19 mouse cellular contexts compared by ENCODE assay signal in genomic region chr11:55128411-55128810, GRCm38 (mm10). TPM values are rescaled to one million over a fixed set of nuclear protein-coding genes. Genes with fewer than 3 reads are reported as not detected.
"Had no signal": no experiment of that assay in that cellular context is flagged by ENCODE, and none has a peak within 500 bp of the region (broad histone marks: within the 10 kb centered on the region; RNA-seq: fewer than 3 reads in every experiment).

No protein-coding gene starts in this region.

- H3K9ac ChIP-seq: neural tube, embryonic 12.5 days; neural tube, embryonic 13.5 days; neural tube, embryonic 15.5 days; stomach, embryonic 15.5 days had no signal

- H3K27ac ChIP-seq: neural tube, embryonic 12.5 days; neural tube, embryonic 13.5 days; neural tube, embryonic 15.5 days; stomach, embryonic 15.5 days had no signal

- H3K36me3 ChIP-seq: neural tube, embryonic 12.5 days; neural tube, embryonic 13.5 days; neural tube, embryonic 15.5 days; stomach, embryonic 15.5 days had no signal

- H3K4me3 ChIP-seq: neural tube, embryonic 12.5 days; neural tube, embryonic 13.5 days; neural tube, embryonic 15.5 days; stomach, embryonic 15.5 days had no signal

- DNase-seq: retina, postnatal 1 day; right cerebral cortex, postnatal 14 days; right cerebral cortex, postnatal 25 days; right cerebral cortex, postnatal 4 days; spleen, adult 18-20 months; thymus, adult 18-20 months; thymus, adult 2 months; thymus, postnatal 14 days; thymus, postnatal 25 days; thymus, postnatal 36 days; thymus, postnatal 4 days had no signal

- H3K4me1 ChIP-seq: neural tube, embryonic 12.5 days; neural tube, embryonic 13.5 days; neural tube, embryonic 15.5 days; stomach, embryonic 15.5 days had no signal

- H3K9me3 ChIP-seq: neural tube, embryonic 12.5 days; neural tube, embryonic 13.5 days; neural tube, embryonic 15.5 days; stomach, embryonic 15.5 days had no signal

- H3K4me2 ChIP-seq: neural tube, embryonic 12.5 days; neural tube, embryonic 13.5 days; neural tube, embryonic 15.5 days; stomach, embryonic 15.5 days had no signal

- H3K27me3 ChIP-seq: neural tube, embryonic 12.5 days; neural tube, embryonic 13.5 days; neural tube, embryonic 15.5 days; stomach, embryonic 15.5 days had no signal

RNA-seq across cellular contexts. Expression of gene Slc36a3, which starts 23.1 kb away (rescaled TPM):
- polyA plus RNA-seq: neural tube, embryonic 12.5 days; neural tube, embryonic 13.5 days; neural tube, embryonic 14.5 days; neural tube, embryonic 15.5 days; stomach, embryonic 14.5 days; stomach, embryonic 16.5 days had no signal

RNA-seq across cellular contexts. Expression of gene Ccdc69, which starts 50.5 kb away (rescaled TPM):
- polyA plus RNA-seq: neural tube, embryonic 14.5 days had no signal

RNA-seq across cellular contexts. Expression of gene Slc36a2, which starts 56.5 kb away (rescaled TPM):
- total RNA-seq: neutrophil, adult 5-6 weeks had no signal
